Mouse (Mus musculus): ENCODE results near the gene Arl15.

Arl15 gene

GRCm38 (mm10) chr13:113802571-113802970, 8.3 kb downstream of the Arl15 start:
- no peak for DNase-seq

- DNase-seq = no peak
Measured at GRCm38 (mm10) chr13:113811141-113811540, 16.8 kb downstream of the Arl15 start.

GRCm38 (mm10) chr13:113811910-113812592, 17.7 kb downstream of the Arl15 start:
- DNase-seq = no peak

- no peak for DNase-seq
Measured at GRCm38 (mm10) chr13:113812593-113812975, 18.3 kb downstream of the Arl15 start.

- DNase-seq = no peak
Measured at GRCm38 (mm10) chr13:113814121-113814520, 19.8 kb downstream of the Arl15 start.

- DNase-seq = no peak
Measured at GRCm38 (mm10) chr13:113815697-113816420, 21.6 kb downstream of the Arl15 start.

GRCm38 (mm10) chr13:113816421-113816810, 22.1 kb downstream of the Arl15 start:
- no peak for DNase-seq

- DNase-seq = no peak
Measured at GRCm38 (mm10) chr13:113819006-113819405, 24.7 kb downstream of the Arl15 start.

GRCm38 (mm10) chr13:113820176-113820575, 25.9 kb downstream of the Arl15 start:
- DNase-seq = no peak

- no peak for DNase-seq
Measured at GRCm38 (mm10) chr13:113821891-113822290, 27.6 kb downstream of the Arl15 start.

GRCm38 (mm10) chr13:113824027-113824426, 29.7 kb downstream of the Arl15 start:
- no peak for DNase-seq

GRCm38 (mm10) chr13:113828633-113829032, 34.3 kb downstream of the Arl15 start:
- DNase-seq = no peak

GRCm38 (mm10) chr13:113829079-113829478, 34.8 kb downstream of the Arl15 start:
- no peak for DNase-seq

- no peak for DNase-seq
Measured at GRCm38 (mm10) chr13:113830805-113831204, 36.5 kb downstream of the Arl15 start.

- DNase-seq = no peak
Measured at GRCm38 (mm10) chr13:113832947-113833346, 38.6 kb downstream of the Arl15 start.

GRCm38 (mm10) chr13:113835921-113836320, 41.6 kb downstream of the Arl15 start:
- DNase-seq = no peak

- DNase-seq = no peak
Measured at GRCm38 (mm10) chr13:113838601-113839576, 44.6 kb downstream of the Arl15 start.

- DNase-seq = no peak
Measured at GRCm38 (mm10) chr13:113840421-113840820, 46.1 kb downstream of the Arl15 start.

GRCm38 (mm10) chr13:113842411-113843309, 48.4 kb downstream of the Arl15 start:
- DNase-seq = no peak

- no peak for DNase-seq
Measured at GRCm38 (mm10) chr13:113843310-113843649, 49.0 kb downstream of the Arl15 start.

GRCm38 (mm10) chr13:113843901-113844300, 49.6 kb downstream of the Arl15 start:
- no peak for DNase-seq

- DNase-seq = no peak
Measured at GRCm38 (mm10) chr13:113844717-113845116, 50.4 kb downstream of the Arl15 start.
